Mouse (Mus musculus): ENCODE measurements around the gene Rrm1. TPM values are rescaled to one million over a fixed set of nuclear protein-coding genes. Genes with fewer than 3 reads are reported as not detected.

Gene Rrm1
- polyA plus RNA-seq, 1 experiment: not detected

GRCm38 (mm10) chr7:102417398-102417797 is 24.1 kb upstream of the Rrm1 start:
- under 1% methylated on average over 4 of the region's 4 CpGs for WGBS
- Histone ChIP-seq H3K4me3 (ENCODE audit: insufficient read depth, low read depth, low read length) (no peak overlapping the region), H3K27ac (ENCODE audit: insufficient read depth, low read depth, low read length) (no peak overlapping the region), H3K4me1 (ENCODE audit: control insufficient read depth, insufficient read depth, low read length) (no peaks in the 10 kb centered on the region)
- no peak for TF ChIP-seq CTCF (IDR thresholded peaks at IDR 0.05; ENCODE audit: insufficient read depth, low read depth, low read length)
- TF ChIP-seq POLR2A (IDR thresholded peaks at IDR 0.05; ENCODE audit: insufficient read depth, low read depth, low read length): no peak

- TF ChIP-seq POLR2A (IDR thresholded peaks at IDR 0.05; ENCODE audit: insufficient read depth, low read depth, low read length) (no peak), CTCF (IDR thresholded peaks at IDR 0.05; ENCODE audit: insufficient read depth, low read depth, low read length) (no peak)
- 100% methylated on average over 2 of the region's 2 CpGs for WGBS
- H3K27ac ChIP-seq (ENCODE audit: insufficient read depth, low read depth, low read length): no peak overlapping the region
- no peak overlapping the region for H3K4me3 ChIP-seq (ENCODE audit: insufficient read depth, low read depth, low read length)
- H3K4me1 ChIP-seq (ENCODE audit: control insufficient read depth, insufficient read depth, low read length): no peaks in the 10 kb centered on the region
These were observed 19.5 kb upstream of the Rrm1 start for GRCm38 (mm10) chr7:102422036-102422435.

GRCm38 (mm10) chr7:102425933-102426685 is 15.4 kb upstream of the Rrm1 start:
- Histone ChIP-seq H3K4me3 (ENCODE audit: insufficient read depth, low read depth, low read length) (no peak overlapping the region), H3K27ac (ENCODE audit: insufficient read depth, low read depth, low read length) (no peak overlapping the region), H3K4me1 (ENCODE audit: control insufficient read depth, insufficient read depth, low read length) (no peaks in the 10 kb centered on the region)
- TF ChIP-seq POLR2A (IDR thresholded peaks at IDR 0.05; ENCODE audit: insufficient read depth, low read depth, low read length): no peak
- no peak for TF ChIP-seq CTCF (IDR thresholded peaks at IDR 0.05; ENCODE audit: insufficient read depth, low read depth, low read length)
- WGBS: 56% methylated on average over 6 of the region's 6 CpGs

- 83% methylated on average over 2 of the region's 2 CpGs for WGBS
- no peak for TF ChIP-seq POLR2A (IDR thresholded peaks at IDR 0.05; ENCODE audit: insufficient read depth, low read depth, low read length)
- no peak overlapping the region for H3K27ac ChIP-seq (ENCODE audit: insufficient read depth, low read depth, low read length)
- H3K4me1 ChIP-seq (ENCODE audit: control insufficient read depth, insufficient read depth, low read length): no peaks in the 10 kb centered on the region
- no peak overlapping the region for H3K4me3 ChIP-seq (ENCODE audit: insufficient read depth, low read depth, low read length)
These were observed 7.2 kb upstream of the Rrm1 start for GRCm38 (mm10) chr7:102434344-102434743.

- TF ChIP-seq CTCF (IDR thresholded peaks at IDR 0.05; ENCODE audit: insufficient read depth, low read depth, low read length): no peak
- no peak for TF ChIP-seq POLR2A (IDR thresholded peaks at IDR 0.05; ENCODE audit: insufficient read depth, low read depth, low read length)
- peaks cover 3% of the 10 kb centered on the region; the same call in 1 of the 2 replicates for H3K4me1 ChIP-seq (ENCODE audit: control insufficient read depth, insufficient read depth, low read length)
- H3K4me3 ChIP-seq (ENCODE audit: insufficient read depth, low read depth, low read length): no peak overlapping the region; the same call in 1 of the 2 replicates
- 50% methylated on average over 15 of the region's 15 CpGs for WGBS
- no peak overlapping the region for H3K27ac ChIP-seq (ENCODE audit: insufficient read depth, low read depth, low read length)
These were observed 456 bp upstream of the Rrm1 start for GRCm38 (mm10) chr7:102440822-102441656.

GRCm38 (mm10) chr7:102442432-102442831 is 937 bp downstream of the Rrm1 start:
- WGBS: 1% methylated on average over 4 of the region's 4 CpGs
- H3K4me1 ChIP-seq (ENCODE audit: control insufficient read depth, insufficient read depth, low read length): peaks cover 3% of the 10 kb centered on the region; the same call in 1 of the 2 replicates
- TF ChIP-seq POLR2A (IDR thresholded peaks at IDR 0.05; ENCODE audit: insufficient read depth, low read depth, low read length): no peak
- TF ChIP-seq CTCF (IDR thresholded peaks at IDR 0.05; ENCODE audit: insufficient read depth, low read depth, low read length): no peak
- H3K4me3 ChIP-seq (ENCODE audit: insufficient read depth, low read depth, low read length): peak overlapping the region; percentile 80
- no peak overlapping the region for H3K27ac ChIP-seq (ENCODE audit: insufficient read depth, low read depth, low read length)

GRCm38 (mm10) chr7:102444301-102444700 is 2.8 kb downstream of the Rrm1 start:
- 82% methylated on average over 2 of the region's 2 CpGs for WGBS
- Histone ChIP-seq H3K27ac (ENCODE audit: insufficient read depth, low read depth, low read length) (no peak overlapping the region), H3K4me3 (ENCODE audit: insufficient read depth, low read depth, low read length) (no peak overlapping the region), H3K4me1 (ENCODE audit: control insufficient read depth, insufficient read depth, low read length) (peaks cover 3% of the 10 kb centered on the region; the same call in 1 of the 2 replicates)
- TF ChIP-seq POLR2A (IDR thresholded peaks at IDR 0.05; ENCODE audit: insufficient read depth, low read depth, low read length): no peak
- no peak for TF ChIP-seq CTCF (IDR thresholded peaks at IDR 0.05; ENCODE audit: insufficient read depth, low read depth, low read length)

GRCm38 (mm10) chr7:102446438-102446837 is 4.9 kb downstream of the Rrm1 start:
- TF ChIP-seq POLR2A (IDR thresholded peaks at IDR 0.05; ENCODE audit: insufficient read depth, low read depth, low read length): no peak
- no peak for TF ChIP-seq CTCF (IDR thresholded peaks at IDR 0.05; ENCODE audit: insufficient read depth, low read depth, low read length)
- WGBS: 90% methylated on average over 9 of the region's 9 CpGs
- Histone ChIP-seq H3K27ac (ENCODE audit: insufficient read depth, low read depth, low read length) (no peak overlapping the region), H3K4me3 (ENCODE audit: insufficient read depth, low read depth, low read length) (no peak overlapping the region), H3K4me1 (ENCODE audit: control insufficient read depth, insufficient read depth, low read length) (peaks cover 3% of the 10 kb centered on the region; the same call in 1 of the 2 replicates)

All from olfactory bulb, adult 2 months (tissue).